Mouse (Mus musculus): ENCODE measurements at regions not wholly inside any gene's neighbourhood (a gene's known extent, or its start where the extent isn't known, plus 50 kb on each side); places are given as distances from the start of the nearest gene placed in this dataset.

DNA sequence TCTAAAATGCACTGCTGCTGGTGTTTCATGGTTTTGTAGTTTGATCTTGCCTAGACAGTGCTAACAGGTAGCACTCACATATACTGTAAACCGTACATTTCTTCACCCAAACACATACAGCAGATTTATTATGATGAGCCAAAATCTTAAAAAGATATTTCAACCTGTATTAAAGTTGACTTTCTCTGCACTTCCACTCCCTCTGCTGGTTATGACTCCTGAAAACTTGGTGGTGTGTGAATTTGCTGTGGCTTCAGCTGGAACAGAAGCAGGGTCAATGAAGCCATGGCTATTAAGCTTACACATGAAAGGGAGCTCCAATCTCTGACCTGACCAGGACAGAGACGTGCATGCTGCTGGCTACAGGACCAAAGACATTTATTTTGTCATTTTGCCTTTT lies 202.2 kb upstream of the Gm49339 start:
- no peak for TF ChIP-seq POLR2A (IDR thresholded peaks at IDR 0.05; ENCODE audit: control insufficient read depth in 1 of 2, insufficient read depth in 1 of 2, low read depth in 1 of 2, low read length in 2 of 2, poor library complexity in 1 of 2)
- no peak; a peak in 1 of 6 replicates for TF ChIP-seq CTCF (IDR thresholded peaks at IDR 0.05 in 2 of 3, conservative IDR thresholded peaks at IDR 0.05 in 1 of 3; ENCODE audit: control insufficient read depth in 1 of 3, insufficient read depth in 1 of 3, low read depth in 2 of 3, low read length in 3 of 3, poor library complexity in 1 of 3, severe bottlenecking in 1 of 3)
- TF ChIP-seq MXI1 (IDR thresholded peaks at IDR 0.05; ENCODE audit: low read depth, low read length) = no peak
- no peak for TF ChIP-seq USF2 (IDR thresholded peaks at IDR 0.05; ENCODE audit: borderline replicate concordance in 1 of 2, insufficient read depth in 1 of 2, low read depth in 1 of 2, low read length in 2 of 2)
- TF ChIP-seq ZKSCAN1 (IDR thresholded peaks at IDR 0.05; ENCODE audit: low read depth, low read length) = no peak
- no peak for TF ChIP-seq RCOR1 (IDR thresholded peaks at IDR 0.05; ENCODE audit: low read depth, low read length)
- TF ChIP-seq MAFK (IDR thresholded peaks at IDR 0.05; ENCODE audit: borderline replicate concordance, low read depth, low read length) = no peak
- no peak for TF ChIP-seq EP300 (IDR thresholded peaks at IDR 0.05; ENCODE audit: low read depth in 1 of 2, low read length in 2 of 2)
- no peak for TF ChIP-seq JUND (IDR thresholded peaks at IDR 0.05; ENCODE audit: low read depth, low read length)
